In the genomic region with DNA sequence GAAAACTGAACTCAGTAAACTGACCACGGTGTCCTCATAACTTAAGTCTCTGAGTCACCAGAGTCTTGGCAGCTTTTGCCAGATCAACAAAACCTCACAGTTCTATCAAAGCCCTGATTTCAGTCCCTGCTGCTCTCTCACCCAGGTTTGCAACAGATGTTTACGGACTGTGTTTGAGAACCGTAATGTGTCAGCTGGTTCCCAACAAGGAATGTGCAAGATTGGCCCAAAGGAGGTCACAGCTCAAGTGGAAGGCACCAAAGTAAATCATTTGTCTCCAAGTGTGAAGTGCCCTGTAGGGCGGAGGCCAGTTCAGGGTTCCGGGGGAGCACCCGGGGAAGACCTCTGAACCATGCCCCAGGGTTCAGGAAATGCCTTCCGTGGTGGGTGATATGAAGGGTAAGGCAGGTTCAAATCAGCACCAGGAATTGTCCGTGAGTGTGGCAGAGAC, we compare ENCODE assay signal across 8 mouse cellular contexts. TPM values are rescaled to one million over a fixed set of nuclear protein-coding genes. Genes with fewer than 3 reads are reported as not detected.
DNase-seq lines count a peak whose midpoint lies in the region; ATAC-seq lines count a peak whose summit lies in the region.

No protein-coding gene starts in this region.

- peak; percentile 27 for DNase-seq in urinary bladder, postnatal 25 days (ENCODE audit: low spot score)
- DNase-seq in urinary bladder, postnatal 4 days (ENCODE audit: low spot score in 2 of 2) = no peak
- peak; percentile 53 for DNase-seq in heart, adult 8-10 months (ENCODE audit: low spot score)
- DNase-seq in right cerebral cortex, postnatal 14 days = no peak
- no peak for DNase-seq in thymus, postnatal 0 days (ENCODE audit: low spot score)
- no peak for DNase-seq in cerebellum, postnatal 4 days (ENCODE audit: low spot score in 2 of 2)

- H3K9me3 ChIP-seq in kidney, embryonic 14.5 days (ENCODE audit: control insufficient read depth, low read length) = no peaks in the 10 kb centered on the region
- H3K9me3 ChIP-seq in neural tube, embryonic 15.5 days (replicated peaks) = no peaks in the 10 kb centered on the region

- no peaks in the 10 kb centered on the region for H3K27me3 ChIP-seq in kidney, embryonic 14.5 days (ENCODE audit: control insufficient read depth, insufficient read depth, low read length)
- H3K27me3 ChIP-seq in neural tube, embryonic 15.5 days (replicated peaks) = no peaks in the 10 kb centered on the region

- no peak overlapping the region for H3K9ac ChIP-seq in kidney, embryonic 14.5 days (ENCODE audit: low read depth, low read length)
- no peak overlapping the region for H3K9ac ChIP-seq in neural tube, embryonic 15.5 days (replicated peaks)

- peaks cover 18% of the 10 kb centered on the region for H3K4me1 ChIP-seq in kidney, embryonic 14.5 days (ENCODE audit: control insufficient read depth, insufficient read depth, low read length)
- H3K4me1 ChIP-seq in neural tube, embryonic 15.5 days = peaks cover 22% of the 10 kb centered on the region

- H3K4me2 ChIP-seq in kidney, embryonic 14.5 days (replicated peaks; ENCODE audit: low read depth, low read length) = no peak overlapping the region
- H3K4me2 ChIP-seq in neural tube, embryonic 15.5 days = no peak overlapping the region

- peak overlapping the region; percentile 65; the same call in 1 of the 2 replicates for H3K27ac ChIP-seq in kidney, embryonic 14.5 days (ENCODE audit: low read depth, low read length)
- H3K27ac ChIP-seq in neural tube, embryonic 15.5 days (replicated peaks) = peak overlapping the region; percentile 69

- no peaks in the 10 kb centered on the region for H3K36me3 ChIP-seq in kidney, embryonic 14.5 days (ENCODE audit: control insufficient read depth, insufficient read depth, low read length)
- no peaks in the 10 kb centered on the region for H3K36me3 ChIP-seq in neural tube, embryonic 15.5 days

- 27% methylated on average over 8 of the region's 8 CpGs for WGBS in kidney, embryonic 14.5 days
- WGBS in neural tube, embryonic 15.5 days = 69% methylated on average over 8 of the region's 8 CpGs

- ATAC-seq in kidney, embryonic 14.5 days (ENCODE audit: low FRiP score, low TSS enrichment) = peak; percentile 29
- no peak for ATAC-seq in neural tube, embryonic 15.5 days (ENCODE audit: low FRiP score)

- H3K4me3 ChIP-seq in kidney, embryonic 14.5 days (ENCODE audit: low read length) = no peak overlapping the region
- H3K4me3 ChIP-seq in neural tube, embryonic 15.5 days (replicated peaks) = no peak overlapping the region

RNA-seq across cellular contexts. Expression of gene Kdm7a, which starts 36.9 kb away (rescaled TPM):
- total RNA-seq in heart, adult 8-10 months (2022) = 10 to 100 TPM; 16.9 to 20.8 (median 18.9) TPM
- polyA plus RNA-seq in kidney, embryonic 14.5 days (2014; fragmentation: Nextera tagmentation; extraction: Ambion mirVana) = 5.2 and 7.9 TPM in 2 replicates
- polyA plus RNA-seq in neural tube, embryonic 15.5 days (2015; fragmentation: Nextera tagmentation; extraction: Ambion mirVana) = 3.9 and 4.1 TPM in 2 replicates
- 4.1 and 5.8 TPM in 2 replicates for polyA plus RNA-seq in thymus, postnatal 0 days (2015; fragmentation: Nextera tagmentation; extraction: Ambion mirVana)

Comparison
In these comparisons a context has a peak if more than half of its experiments do, and no peak if none do; other contexts are left out.
1. DNase-seq: peak in urinary bladder, postnatal 25 days (single experiment) and heart, adult 8-10 months (single experiment); none in urinary bladder, postnatal 4 days (0 of 2), right cerebral cortex, postnatal 14 days (single experiment), thymus, postnatal 0 days (single experiment) and cerebellum, postnatal 4 days (0 of 2).